Comparison of ENCODE assay signal across 8 mouse cellular contexts in genomic region chr12:112679027-112679996, GRCm38 (mm10). TPM values are rescaled to one million over a fixed set of nuclear protein-coding genes. Genes with fewer than 3 reads are reported as not detected.
DNase-seq lines count a peak whose midpoint lies in the region; ATAC-seq lines count a peak whose summit lies in the region.

No protein-coding gene starts in this region.

- ATAC-seq in heart, embryonic 12.5 days (ENCODE audit: insufficient number of reproducible peaks, low FRiP score), result peak; percentile 16; the same call in 1 of the 2 replicates
- ATAC-seq in midbrain, embryonic 12.5 days (ENCODE audit: low FRiP score, low read depth), result peak; percentile 16

- no peaks in the 10 kb centered on the region for H3K9me3 ChIP-seq in heart, embryonic 12.5 days (replicated peaks)
- H3K9me3 ChIP-seq in limb, embryonic 10.5 days (replicated peaks), result no peaks in the 10 kb centered on the region
- no peaks in the 10 kb centered on the region for H3K9me3 ChIP-seq in midbrain, embryonic 12.5 days

- peak overlapping the region; percentile 95 for H3K4me2 ChIP-seq in heart, embryonic 12.5 days
- H3K4me2 ChIP-seq in midbrain, embryonic 12.5 days (replicated peaks), result peak overlapping the region; percentile 91

- H3K4me1 ChIP-seq in heart, embryonic 12.5 days (replicated peaks), result peaks cover 34% of the 10 kb centered on the region
- peaks cover 35% of the 10 kb centered on the region for H3K4me1 ChIP-seq in limb, embryonic 10.5 days
- peaks cover 38% of the 10 kb centered on the region for H3K4me1 ChIP-seq in midbrain, embryonic 12.5 days

- H3K36me3 ChIP-seq in heart, embryonic 12.5 days, result peaks cover 9% of the 10 kb centered on the region; the same call in 1 of the 2 replicates
- no peaks in the 10 kb centered on the region for H3K36me3 ChIP-seq in limb, embryonic 10.5 days
- H3K36me3 ChIP-seq in midbrain, embryonic 12.5 days, result no peaks in the 10 kb centered on the region

- H3K9ac ChIP-seq in heart, embryonic 12.5 days, result peak overlapping the region; percentile 76
- H3K9ac ChIP-seq in midbrain, embryonic 12.5 days (replicated peaks), result peak overlapping the region; percentile 69

- peaks cover 41% of the 10 kb centered on the region for H3K27me3 ChIP-seq in heart, embryonic 12.5 days (replicated peaks)
- H3K27me3 ChIP-seq in limb, embryonic 10.5 days (ENCODE audit: low read depth, poor library complexity, severe bottlenecking), result peaks cover 78% of the 10 kb centered on the region
- H3K27me3 ChIP-seq in midbrain, embryonic 12.5 days, result peaks cover 71% of the 10 kb centered on the region

- WGBS in heart, embryonic 12.5 days, result 4% methylated on average over 80 of the region's 87 CpGs
- 4% methylated on average over 75 of the region's 87 CpGs for WGBS in limb, embryonic 10.5 days
- 4% methylated on average over 68 of the region's 87 CpGs for WGBS in midbrain, embryonic 12.5 days

- DNase-seq in cerebellum, adult 11-12 months, result peak; percentile 23
- no peak for DNase-seq in cerebellum, adult 9-11 months
- peak; percentile 53 for DNase-seq in R1 (ENCODE audit: low read depth, low spot score)
- DNase-seq in limb, embryonic 10.5 days (ENCODE audit: low spot score), result peak; percentile 69
- DNase-seq in urinary bladder, postnatal 10 days (ENCODE audit: low spot score), result peak; percentile 48
- DNase-seq in right cerebral cortex, postnatal 36 days (ENCODE audit: low spot score in 2 of 2), result no peak

- peak overlapping the region; percentile 73 for H3K27ac ChIP-seq in heart, embryonic 12.5 days (ENCODE audit: poor library complexity, severe bottlenecking)
- H3K27ac ChIP-seq in limb, embryonic 10.5 days, result peak overlapping the region; percentile 85
- peak overlapping the region; percentile 49; the same call in 1 of the 2 replicates for H3K27ac ChIP-seq in midbrain, embryonic 12.5 days (replicated peaks)

- H3K4me3 ChIP-seq in heart, embryonic 12.5 days, result peak overlapping the region; percentile 80
- H3K4me3 ChIP-seq in limb, embryonic 10.5 days, result peak overlapping the region; percentile 75
- peak overlapping the region; percentile 66 for H3K4me3 ChIP-seq in midbrain, embryonic 12.5 days

RNA-seq across cellular contexts. Expression of gene Zbtb42, which starts 0.7 kb away (rescaled TPM):
- polyA plus RNA-seq in heart, embryonic 12.5 days (2016; fragmentation: Nextera tagmentation; extraction: Ambion mirVana), result 4.7 and 6.4 TPM in 2 replicates
- 1.4 and 2.7 TPM in 2 replicates for polyA plus RNA-seq in limb, embryonic 10.5 days (2016; fragmentation: Nextera tagmentation; extraction: Ambion mirVana)
- polyA plus RNA-seq in midbrain, embryonic 12.5 days (2016; fragmentation: Nextera tagmentation; extraction: Ambion mirVana), result 5.2 and 7.3 TPM in 2 replicates

RNA-seq across cellular contexts. Expression of gene Akt1, which starts 4.6 kb away (rescaled TPM):
- 180 and 184 TPM in 2 replicates for polyA plus RNA-seq in heart, embryonic 12.5 days (2016; fragmentation: Nextera tagmentation; extraction: Ambion mirVana)
- polyA plus RNA-seq in limb, embryonic 10.5 days (2016; fragmentation: Nextera tagmentation; extraction: Ambion mirVana), result 59.3 and 82.8 TPM in 2 replicates
- polyA plus RNA-seq in midbrain, embryonic 12.5 days (2016; fragmentation: Nextera tagmentation; extraction: Ambion mirVana), result 74.7 and 80.0 TPM in 2 replicates

RNA-seq across cellular contexts. Expression of gene Siva1, which starts 34.8 kb away (rescaled TPM):
- polyA plus RNA-seq in heart, embryonic 12.5 days (2016; fragmentation: Nextera tagmentation; extraction: Ambion mirVana), result 99.4 and 116 TPM in 2 replicates
- 359 and 361 TPM in 2 replicates for polyA plus RNA-seq in limb, embryonic 10.5 days (2016; fragmentation: Nextera tagmentation; extraction: Ambion mirVana)
- 133 and 150 TPM in 2 replicates for polyA plus RNA-seq in midbrain, embryonic 12.5 days (2016; fragmentation: Nextera tagmentation; extraction: Ambion mirVana)

RNA-seq across cellular contexts. Expression of gene Cep170b, which starts 40.9 kb away (rescaled TPM):
- 7.0 and 7.3 TPM in 2 replicates for polyA plus RNA-seq in heart, embryonic 12.5 days (2016; fragmentation: Nextera tagmentation; extraction: Ambion mirVana)
- 6.7 and 12.3 TPM in 2 replicates for polyA plus RNA-seq in limb, embryonic 10.5 days (2016; fragmentation: Nextera tagmentation; extraction: Ambion mirVana)
- polyA plus RNA-seq in midbrain, embryonic 12.5 days (2016; fragmentation: Nextera tagmentation; extraction: Ambion mirVana), result 15.0 and 16.8 TPM in 2 replicates

RNA-seq across cellular contexts. Expression of gene Adssl1, which starts 59.5 kb away (rescaled TPM):
- polyA plus RNA-seq in heart, embryonic 12.5 days (2016; fragmentation: Nextera tagmentation; extraction: Ambion mirVana), result 81.7 and 86.4 TPM in 2 replicates
- polyA plus RNA-seq in limb, embryonic 10.5 days (2016; fragmentation: Nextera tagmentation; extraction: Ambion mirVana), result 1.9 and 3.0 TPM in 2 replicates
- polyA plus RNA-seq in midbrain, embryonic 12.5 days (2016; fragmentation: Nextera tagmentation; extraction: Ambion mirVana), result 1.5 and 1.9 TPM in 2 replicates

Comparison
In these comparisons a context has a peak if more than half of its experiments do, and no peak if none do; other contexts are left out.
1. DNase-seq: peak in cerebellum, adult 11-12 months (single experiment), R1 (single experiment), limb, embryonic 10.5 days (single experiment) and urinary bladder, postnatal 10 days (single experiment); none in cerebellum, adult 9-11 months (single experiment) and right cerebral cortex, postnatal 36 days (0 of 2).
2. Peak in every context shown above with its lines, with median percentiles within 50 percentile points of each other: H3K27ac ChIP-seq and H3K4me3 ChIP-seq.